Mouse (Mus musculus): ENCODE data around the gene Armc7. TPM values are rescaled to one million over a fixed set of nuclear protein-coding genes. Genes with fewer than 3 reads are reported as not detected.

Armc7 gene
- total and polyA plus RNA-seq, 3 experiments, result 7.5 to 12.5 (median 8.7) TPM

- no peak for DNase-seq (ENCODE audit: extremely low read depth)
- Histone ChIP-seq H3K27me3 (replicated peaks) (no peaks in the 10 kb centered on the region), H3K79me2 (replicated peaks; ENCODE audit: control insufficient read depth, extremely low read depth, insufficient read depth, poor library complexity, severe bottlenecking) (peaks cover 7% of the 10 kb centered on the region; the same call in 1 of the 2 replicates), H3K4me2 (ENCODE audit: insufficient read depth, low read depth, poor library complexity, severe bottlenecking) (no peak overlapping the region), H3K9ac (ENCODE audit: insufficient read depth, low read depth) (no peak overlapping the region), H3K4me3 (replicated peaks in 1 of 3; ENCODE audit: low read depth in 2 of 3, low read length in 2 of 3, poor library complexity in 1 of 3) (no peak overlapping the region), H3K27ac (ENCODE audit: insufficient read depth, low read depth) (no peak overlapping the region), H3K9me3 (replicated peaks; ENCODE audit: low read length) (no peaks in the 10 kb centered on the region), H3K4me1 (ENCODE audit: control insufficient read depth in 1 of 2, insufficient read depth in 2 of 2) (peaks cover 4 to 24% of the 10 kb centered on the region in 2 experiments; a peak in 2 of 4 replicates), H3K36me3 (replicated peaks in 1 of 2; ENCODE audit: control insufficient read depth in 1 of 2, insufficient read depth in 1 of 2, low read length in 1 of 2) (peaks cover 38 to 60% of the 10 kb centered on the region in 2 experiments)
- TF ChIP-seq SIN3A (IDR thresholded peaks at IDR 0.05; ENCODE audit: low read length) (no peak), E2F4 (IDR thresholded peaks at IDR 0.05; ENCODE audit: insufficient replicate concordance, low read depth, low read length) (no peak), ZNF384 (IDR thresholded peaks at IDR 0.05; ENCODE audit: low read depth, low read length) (no peak), MAZ (IDR thresholded peaks at IDR 0.05; ENCODE audit: low read depth, low read length) (no peak), EP300 (IDR thresholded peaks at IDR 0.05; ENCODE audit: low read length) (no peak), MEF2A (IDR thresholded peaks at IDR 0.05; ENCODE audit: borderline replicate concordance, low read depth, low read length) (no peak), MAFK (IDR thresholded peaks at IDR 0.05; ENCODE audit: insufficient replicate concordance, low read length) (no peak), IRF4 (IDR thresholded peaks at IDR 0.05; ENCODE audit: low read depth, low read length) (no peak), TCF12 (IDR thresholded peaks at IDR 0.05; ENCODE audit: low read depth, low read length) (no peak), MYC (IDR thresholded peaks at IDR 0.05; ENCODE audit: low read depth, low read length) (no peak), GABPA (IDR thresholded peaks at IDR 0.05; ENCODE audit: insufficient replicate concordance, low read depth, low read length) (no peak), BHLHE40 (IDR thresholded peaks at IDR 0.05; ENCODE audit: low read depth, low read length) (no peak), SMC3 (IDR thresholded peaks at IDR 0.05; ENCODE audit: low read depth, low read length) (no peak), ZMIZ1 (IDR thresholded peaks at IDR 0.05; ENCODE audit: low read depth, low read length) (no peak), UBTF (IDR thresholded peaks at IDR 0.05; ENCODE audit: low read depth, low read length) (no peak)
- dilution Hi-C loops (cut with MboI; ENCODE audit: extremely low pct_ligation_motif_present, extremely low pct_unique_long_range_greater_than_20kb, low sequenced_read_pairs), result no loop called here
- in situ Hi-C loops (cut with MboI; ENCODE audit: low pct_ligation_motif_present, low pct_unique_long_range_greater_than_20kb, low sequenced_read_pairs), result no loop called here
Measured at GRCm38 (mm10) chr11:115488551-115489104, 13.2 kb downstream of the Armc7 start.

GRCm38 (mm10) chr11:115490441-115491355 is 15.2 kb downstream of the Armc7 start:
- in situ Hi-C loops (cut with MboI; ENCODE audit: low pct_ligation_motif_present, low pct_unique_long_range_greater_than_20kb, low sequenced_read_pairs), result loop anchor here (5.0 kb wide), 1 partner anchor 322 kb away; the partner anchor contains the start of genes Caskin2 and Tsen54
- Histone ChIP-seq H3K79me2 (replicated peaks; ENCODE audit: control insufficient read depth, extremely low read depth, insufficient read depth, poor library complexity, severe bottlenecking) (peaks cover 5% of the 10 kb centered on the region; the same call in 1 of the 2 replicates), H3K27ac (ENCODE audit: insufficient read depth, low read depth) (no peak overlapping the region), H3K4me3 (replicated peaks in 1 of 3; ENCODE audit: low read depth in 2 of 3, low read length in 2 of 3, poor library complexity in 1 of 3) (peak overlapping the region; percentile 69 to 89 (median 79)), H3K9me3 (replicated peaks; ENCODE audit: low read length) (no peaks in the 10 kb centered on the region), H3K9ac (ENCODE audit: insufficient read depth, low read depth) (peak overlapping the region; percentile 59), H3K36me3 (replicated peaks in 1 of 2; ENCODE audit: control insufficient read depth in 1 of 2, insufficient read depth in 1 of 2, low read length in 1 of 2) (peaks cover 31 to 44% of the 10 kb centered on the region in 2 experiments), H3K4me1 (ENCODE audit: control insufficient read depth in 1 of 2, insufficient read depth in 2 of 2) (peaks cover 4 to 24% of the 10 kb centered on the region in 2 experiments; a peak in 2 of 4 replicates), H3K27me3 (replicated peaks) (no peaks in the 10 kb centered on the region), H3K4me2 (ENCODE audit: insufficient read depth, low read depth, poor library complexity, severe bottlenecking) (peak overlapping the region; percentile 84)
- no peak for TF ChIP-seq UBTF (IDR thresholded peaks at IDR 0.05; ENCODE audit: low read depth, low read length)
- 0 out of 2 replicates have a peak, but pooled peaks have one; percentile 23 for TF ChIP-seq ZMIZ1 (IDR thresholded peaks at IDR 0.05; ENCODE audit: low read depth, low read length)
- TF ChIP-seq JUND (conservative IDR thresholded peaks at IDR 0.05; ENCODE audit: low read depth, low read length), result no peak
- no peak for TF ChIP-seq SIN3A (IDR thresholded peaks at IDR 0.05; ENCODE audit: low read length)
- TF ChIP-seq MYC (IDR thresholded peaks at IDR 0.05; ENCODE audit: low read depth, low read length), result no peak
- TF ChIP-seq PAX5 (IDR thresholded peaks at IDR 0.05; ENCODE audit: low read length), result no peak
- dilution Hi-C loops (cut with MboI; ENCODE audit: extremely low pct_ligation_motif_present, extremely low pct_unique_long_range_greater_than_20kb, low sequenced_read_pairs), result no loop called here
- DNase-seq (ENCODE audit: extremely low read depth), result no peak
